Mouse (Mus musculus): Measurements from ENCODE around the gene Lmf2. TPM values are rescaled to one million over a fixed set of nuclear protein-coding genes. Genes with fewer than 3 reads are reported as not detected.

Gene Lmf2
- polyA plus RNA-seq, 1 experiment from 2014 or later = 67.8 TPM

DNA sequence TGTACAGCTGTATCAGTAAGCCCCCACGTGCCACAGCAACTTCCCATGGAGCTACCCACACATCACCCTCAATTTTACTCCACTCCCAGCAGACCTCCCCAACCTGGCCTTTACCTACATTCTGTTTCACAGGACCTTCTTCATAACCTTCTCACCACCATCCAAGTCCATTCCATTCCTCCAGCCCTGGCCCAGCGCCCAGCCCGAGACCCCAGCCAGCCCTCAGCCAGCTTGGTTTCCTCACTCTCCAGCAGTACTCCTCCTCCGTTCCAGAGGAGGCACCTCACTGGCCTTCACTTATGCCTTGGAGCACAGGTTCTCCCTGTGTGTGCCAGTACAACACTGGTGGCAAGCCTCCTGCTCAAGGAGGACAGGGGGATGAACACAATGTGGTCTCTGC is 42.1 kb downstream of the Lmf2 start:
- peaks cover 41% of the 10 kb centered on the region for H3K4me1 ChIP-seq
- H3K27ac ChIP-seq = no peak overlapping the region
- ATAC-seq (ENCODE audit: insufficient number of reproducible peaks, low FRiP score, low TSS enrichment, low read depth) = no peak
- H3K36me3 ChIP-seq = no peaks in the 10 kb centered on the region
- no peaks in the 10 kb centered on the region for H3K9me3 ChIP-seq
- no peaks in the 10 kb centered on the region for H3K27me3 ChIP-seq
- H3K9ac ChIP-seq = no peak overlapping the region
- WGBS = 75% methylated on average over 4 of the region's 4 CpGs
- 0 out of 2 replicates have a peak overlapping the region, but pooled peaks have one; percentile 2 for H3K4me3 ChIP-seq
- peak overlapping the region; percentile 74; the same call in 1 of the 2 replicates for H3K4me2 ChIP-seq

DNA sequence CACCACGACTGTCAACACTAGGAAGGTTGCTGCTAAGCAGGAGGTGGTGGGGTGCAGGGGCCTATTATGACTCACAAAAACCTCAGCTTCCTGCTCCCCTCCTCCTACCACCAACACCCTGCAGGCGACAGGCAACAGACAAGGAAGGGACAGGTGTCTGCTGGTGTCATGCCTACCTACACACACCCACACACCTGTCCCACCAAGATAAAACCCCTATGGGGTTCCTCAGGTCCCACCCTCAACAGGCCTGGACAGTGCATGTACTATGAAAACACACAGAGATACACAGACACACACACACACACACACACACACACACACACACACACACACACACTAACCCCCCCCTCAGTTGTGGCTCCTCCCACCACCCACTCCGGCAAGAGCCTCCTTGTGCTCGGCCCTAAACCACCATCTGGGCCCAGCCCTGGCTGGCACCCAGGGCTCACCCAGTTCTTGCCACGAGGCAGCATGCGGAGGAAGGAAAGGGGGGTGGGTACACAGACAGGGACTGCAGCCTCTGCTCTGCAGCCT is 45.4 kb downstream of the Lmf2 start:
- Histone ChIP-seq H3K4me3 (no peak overlapping the region), H3K9me3 (no peaks in the 10 kb centered on the region), H3K4me2 (no peak overlapping the region), H3K4me1 (peaks cover 36% of the 10 kb centered on the region), H3K9ac (0 out of 2 replicates have a peak overlapping the region, but pooled peaks have one; percentile 20), H3K27ac (no peak overlapping the region), H3K27me3 (no peaks in the 10 kb centered on the region), H3K36me3 (peaks cover 23% of the 10 kb centered on the region)
- no peak for ATAC-seq (ENCODE audit: insufficient number of reproducible peaks, low FRiP score, low TSS enrichment, low read depth)
- 60% methylated on average over 6 of the region's 6 CpGs for whole genome bisulfite sequencing

DNA sequence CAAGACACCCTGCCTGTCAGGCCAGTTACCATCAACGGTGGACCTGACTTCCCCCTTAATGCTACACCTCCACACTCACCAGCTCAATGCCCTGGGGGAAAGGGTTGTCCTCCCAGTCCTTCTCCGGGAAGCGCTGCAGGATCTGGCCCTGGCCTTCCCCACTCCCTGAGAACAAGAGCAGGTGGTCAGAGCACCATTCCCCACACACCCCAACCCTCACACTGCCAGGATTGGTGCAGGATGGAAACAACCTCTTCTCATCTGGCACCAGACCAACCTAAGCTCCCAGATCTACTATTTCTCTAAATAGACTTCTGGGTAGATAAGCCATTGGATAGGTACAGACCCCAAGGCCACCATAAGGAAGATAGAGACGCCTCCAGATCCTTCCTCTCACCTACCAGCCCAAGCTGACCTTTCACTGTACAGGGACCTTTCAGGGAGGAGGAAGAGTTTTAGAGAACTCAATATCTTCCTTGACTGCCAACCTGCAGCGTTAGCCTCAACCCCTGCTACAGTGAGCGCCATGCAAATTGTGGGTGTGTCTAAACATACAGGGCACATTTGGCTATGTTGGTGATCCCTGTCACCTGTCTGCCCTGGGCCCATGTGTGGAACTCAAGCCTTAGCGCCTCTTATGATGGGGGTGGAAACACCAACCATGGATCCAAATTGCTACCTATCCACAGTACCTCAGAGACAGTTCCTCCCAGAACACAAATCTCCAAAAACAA is 46.9 kb downstream of the Lmf2 start:
- H3K27ac ChIP-seq = no peak overlapping the region
- no peak for ATAC-seq (ENCODE audit: insufficient number of reproducible peaks, low FRiP score, low TSS enrichment, low read depth)
- 80% methylated on average over 7 of the region's 7 CpGs for WGBS
- peaks cover 27% of the 10 kb centered on the region for H3K4me1 ChIP-seq
- no peak overlapping the region for H3K9ac ChIP-seq
- H3K4me2 ChIP-seq = no peak overlapping the region
- peaks cover 38% of the 10 kb centered on the region for H3K36me3 ChIP-seq
- no peaks in the 10 kb centered on the region for H3K9me3 ChIP-seq
- H3K4me3 ChIP-seq = no peak overlapping the region
- no peaks in the 10 kb centered on the region for H3K27me3 ChIP-seq

DNA sequence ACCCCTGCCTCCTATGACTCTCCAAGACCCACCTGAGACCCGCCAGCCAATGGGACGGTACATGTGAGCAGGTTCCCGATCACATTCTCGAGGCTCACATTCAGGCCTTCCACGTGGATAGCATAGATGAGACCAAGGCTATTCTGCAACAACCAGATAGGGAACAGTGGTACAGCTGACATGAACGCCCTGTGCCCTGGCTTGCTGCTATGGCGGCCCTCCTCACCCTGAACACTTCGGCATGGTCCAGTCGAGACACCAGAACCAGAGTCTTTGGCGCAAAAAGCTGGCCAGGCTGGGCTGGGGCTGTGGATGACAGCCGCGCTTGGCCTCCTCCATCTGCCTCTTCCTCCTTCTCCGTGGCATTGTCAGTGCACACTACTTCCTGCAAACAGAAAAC is 48.0 kb downstream of the Lmf2 start:
- H3K27me3 ChIP-seq = no peaks in the 10 kb centered on the region
- H3K4me3 ChIP-seq = no peak overlapping the region
- peaks cover 16% of the 10 kb centered on the region for H3K4me1 ChIP-seq
- H3K9me3 ChIP-seq = no peaks in the 10 kb centered on the region
- H3K4me2 ChIP-seq = no peak overlapping the region
- WGBS = 91% methylated on average over 13 of the region's 13 CpGs
- H3K9ac ChIP-seq = no peak overlapping the region
- peaks cover 49% of the 10 kb centered on the region for H3K36me3 ChIP-seq
- no peak overlapping the region for H3K27ac ChIP-seq
- ATAC-seq (ENCODE audit: insufficient number of reproducible peaks, low FRiP score, low TSS enrichment, low read depth) = no peak

GRCm38 (mm10) chr15:89305966-89306365 is 49.5 kb downstream of the Lmf2 start:
- Histone ChIP-seq H3K4me1 (peaks cover 7% of the 10 kb centered on the region; the same call in 1 of the 2 replicates), H3K27me3 (no peaks in the 10 kb centered on the region), H3K9ac (no peak overlapping the region), H3K27ac (no peak overlapping the region), H3K4me2 (no peak overlapping the region), H3K9me3 (no peaks in the 10 kb centered on the region), H3K4me3 (no peak overlapping the region), H3K36me3 (peaks cover 64% of the 10 kb centered on the region)
- WGBS = 46% methylated on average over 1 of the region's 1 CpGs
- ATAC-seq (ENCODE audit: insufficient number of reproducible peaks, low FRiP score, low TSS enrichment, low read depth) = no peak

Small RNA genes within 50 kb of the gene (microRNA-seq; reads per million reads assigned to microRNA genes)
- not detected for gene Mir6959

Other genes with a start within 250 kb of the Lmf2 start
- gene Tubgcp6, start 232.5 kb downstream of the Lmf2 start, polyA plus RNA-seq (2015; fragmentation: Nextera tagmentation; extraction: Ambion mirVana) = 12.6 and 12.7 TPM in 2 replicates
- gene Hdac10, start 227.0 kb downstream of the Lmf2 start, polyA plus RNA-seq (2015; fragmentation: Nextera tagmentation; extraction: Ambion mirVana) = 22.4 and 23.4 TPM in 2 replicates
- 7.1 and 15.4 TPM in 2 replicates for gene Mapk12, start 215.0 kb downstream of the Lmf2 start, polyA plus RNA-seq (2015; fragmentation: Nextera tagmentation; extraction: Ambion mirVana)
- gene Mapk11, start 206.0 kb downstream of the Lmf2 start, polyA plus RNA-seq (2015; fragmentation: Nextera tagmentation; extraction: Ambion mirVana) = 7.8 and 8.3 TPM in 2 replicates
- gene Plxnb2, start 174.9 kb downstream of the Lmf2 start, polyA plus RNA-seq (2015; fragmentation: Nextera tagmentation; extraction: Ambion mirVana) = 144 and 149 TPM in 2 replicates
- 12.4 and 13.0 TPM in 2 replicates for gene Dennd6b, start 159.2 kb downstream of the Lmf2 start, polyA plus RNA-seq (2015; fragmentation: Nextera tagmentation; extraction: Ambion mirVana)
- gene Ppp6r2, start 144.1 kb downstream of the Lmf2 start, polyA plus RNA-seq (2015; fragmentation: Nextera tagmentation; extraction: Ambion mirVana) = 24.5 and 25.0 TPM in 2 replicates
- gene Sbf1, start 40.3 kb downstream of the Lmf2 start, polyA plus RNA-seq (2015; fragmentation: Nextera tagmentation; extraction: Ambion mirVana) = 50.9 and 55.3 TPM in 2 replicates
- gene Adm2, start 32.9 kb downstream of the Lmf2 start, polyA plus RNA-seq (2015; fragmentation: Nextera tagmentation; extraction: Ambion mirVana) = 1.6 and 1.9 TPM in 2 replicates
- gene Miox, start 21.3 kb downstream of the Lmf2 start, polyA plus RNA-seq (2015; fragmentation: Nextera tagmentation; extraction: Ambion mirVana) = not detected in 2 replicates
- 151 and 161 TPM in 2 replicates for gene Ncaph2, start 60 bp upstream of the Lmf2 start, polyA plus RNA-seq (2015; fragmentation: Nextera tagmentation; extraction: Ambion mirVana)
- gene Sco2, start 18.2 kb upstream of the Lmf2 start, polyA plus RNA-seq (2015; fragmentation: Nextera tagmentation; extraction: Ambion mirVana) = 5.5 and 5.6 TPM in 2 replicates
- gene Tymp, start 21.4 kb upstream of the Lmf2 start, polyA plus RNA-seq (2015; fragmentation: Nextera tagmentation; extraction: Ambion mirVana) = 1.0 and 1.6 TPM in 2 replicates
- gene Odf3b, start 23.6 kb upstream of the Lmf2 start, polyA plus RNA-seq (2015; fragmentation: Nextera tagmentation; extraction: Ambion mirVana) = 0.42 and 0.56 TPM in 2 replicates
- not detected in 2 replicates for gene Klhdc7b, start 29.3 kb upstream of the Lmf2 start, polyA plus RNA-seq (2015; fragmentation: Nextera tagmentation; extraction: Ambion mirVana)
- not detected in 2 replicates for gene Syce3, start 54.8 kb upstream of the Lmf2 start, polyA plus RNA-seq (2015; fragmentation: Nextera tagmentation; extraction: Ambion mirVana)
- gene Cpt1b, start 70.2 kb upstream of the Lmf2 start, polyA plus RNA-seq (2015; fragmentation: Nextera tagmentation; extraction: Ambion mirVana) = 0.91 and 6.1 TPM in 2 replicates
- 2.1 and 3.5 TPM in 2 replicates for gene C730034F03Rik, start 73.9 kb upstream of the Lmf2 start, polyA plus RNA-seq (2015; fragmentation: Nextera tagmentation; extraction: Ambion mirVana)
- 0.16 TPM in 1 of 2 replicates, not detected in the other for gene Gm44502, start 74.0 kb upstream of the Lmf2 start, polyA plus RNA-seq (2015; fragmentation: Nextera tagmentation; extraction: Ambion mirVana)
- gene Chkb, start 74.2 kb upstream of the Lmf2 start, polyA plus RNA-seq (2015; fragmentation: Nextera tagmentation; extraction: Ambion mirVana) = 53.0 and 55.5 TPM in 2 replicates
- gene Mapk8ip2, start 98.3 kb upstream of the Lmf2 start, polyA plus RNA-seq (2015; fragmentation: Nextera tagmentation; extraction: Ambion mirVana) = 0.63 and 0.82 TPM in 2 replicates
- 27.6 and 31.7 TPM in 2 replicates for gene Arsa, start 121.8 kb upstream of the Lmf2 start, polyA plus RNA-seq (2015; fragmentation: Nextera tagmentation; extraction: Ambion mirVana)
- gene Shank3, start 144.0 kb upstream of the Lmf2 start, polyA plus RNA-seq (2015; fragmentation: Nextera tagmentation; extraction: Ambion mirVana) = 1.2 and 1.7 TPM in 2 replicates
- 0.22 TPM in 1 of 2 replicates, not detected in the other for gene Acr, start 212.7 kb upstream of the Lmf2 start, polyA plus RNA-seq (2015; fragmentation: Nextera tagmentation; extraction: Ambion mirVana)
- gene Rabl2, start 236.3 kb upstream of the Lmf2 start, polyA plus RNA-seq (2015; fragmentation: Nextera tagmentation; extraction: Ambion mirVana) = 38.0 and 38.4 TPM in 2 replicates

All from limb, embryonic 15.5 days (tissue).